Mouse (Mus musculus) left cerebral cortex, postnatal 36 days (tissue): ENCODE data around the gene Gm21985. TPM values are rescaled to one million over a fixed set of nuclear protein-coding genes. Genes with fewer than 3 reads are reported as not detected.
"Not testable (repeated sequence)": the region's sequence is repeated elsewhere in the genome, so short reads cannot be mapped to it uniquely, and the experiment has no call there.

Experiments used
- DNase-seq, 2 experiments: peaks; one replicate each; pipeline ENCODE4 v3.0.0; 2021 to 2022; ENCODE audit warnings: low spot score in 2 of 2, mixed read lengths in 1 of 2
- intact Hi-C: fragments of 180-260 bp; cut with DNase I; formaldehyde crosslinking; loops from one replicate; pipeline ENCODE4 v1.15.1; 2025
- total RNA-seq, 2 experiments: library from RNA; stranded (reverse); gene quantifications; 2 replicates each; pipeline ENCODE4 v1.2.3; 2021

Gm21985 gene
- total RNA-seq, 2 experiments from 2014 or later = 4.8 TPM; not detected in 1

- DNase-seq = peak; percentile 87 to 89
- intact Hi-C loops = loop anchor here (1.0 to 2.0 kb wide), 2 partner anchors 72 to 102 kb away; no protein-coding TSS in a partner anchor
Observed at GRCm38 (mm10) chr2:112378973-112379898, 113.1 kb downstream of the Gm21985 start, which contains the start of gene Katnbl1. Katnbl1 (plus strand) TSS chr2:112379211.

DNA sequence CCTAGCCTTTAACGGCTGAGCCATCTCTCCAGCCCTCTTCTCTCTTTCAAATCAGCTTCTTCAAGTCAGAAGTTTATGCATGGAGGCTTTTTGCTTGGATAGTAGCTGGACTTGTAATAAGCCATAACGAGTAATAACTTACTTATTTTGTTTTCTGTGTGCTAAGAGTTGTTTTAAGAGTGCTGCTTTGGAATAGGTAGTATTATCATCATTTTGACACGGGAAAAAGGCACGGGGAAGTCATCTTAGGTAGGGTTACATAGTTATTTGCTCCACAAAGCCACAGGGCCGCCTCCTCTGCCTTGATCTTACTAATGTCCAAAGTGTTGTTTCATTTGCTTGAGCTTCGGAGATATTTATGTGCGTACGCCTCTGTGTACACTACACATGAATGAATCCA is 114.0 kb downstream of the Gm21985 start:
- intact Hi-C loops = no loop called here
- DNase-seq = no peak

DNA sequence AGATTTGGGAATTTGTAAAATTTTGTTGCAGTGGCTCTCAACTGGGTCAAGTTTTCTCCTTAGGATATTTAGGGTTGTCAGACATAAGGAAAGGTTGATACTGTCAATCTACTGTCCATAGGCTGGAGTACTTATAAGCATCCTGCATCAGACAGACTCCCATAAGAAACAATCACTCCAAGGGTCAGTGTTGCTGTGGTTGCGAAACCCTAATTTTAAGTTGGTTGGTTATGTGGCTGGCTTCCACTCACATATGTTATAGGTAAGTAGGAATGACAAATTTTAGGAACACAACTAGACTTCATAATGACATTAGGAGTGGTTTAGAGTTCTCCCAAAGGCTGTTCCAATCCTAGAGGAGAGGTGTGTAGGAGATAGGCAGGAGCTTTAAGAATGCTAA is 115.1 kb downstream of the Gm21985 start:
- intact Hi-C loops = no loop called here
- DNase-seq = no peak

GRCm38 (mm10) chr2:112390843-112391242 is 124.7 kb downstream of the Gm21985 start:
- no peak for DNase-seq
- intact Hi-C loops = no loop called here

GRCm38 (mm10) chr2:112391346-112392000 is 125.4 kb downstream of the Gm21985 start:
- intact Hi-C loops = no loop called here
- no peak for DNase-seq

DNA sequence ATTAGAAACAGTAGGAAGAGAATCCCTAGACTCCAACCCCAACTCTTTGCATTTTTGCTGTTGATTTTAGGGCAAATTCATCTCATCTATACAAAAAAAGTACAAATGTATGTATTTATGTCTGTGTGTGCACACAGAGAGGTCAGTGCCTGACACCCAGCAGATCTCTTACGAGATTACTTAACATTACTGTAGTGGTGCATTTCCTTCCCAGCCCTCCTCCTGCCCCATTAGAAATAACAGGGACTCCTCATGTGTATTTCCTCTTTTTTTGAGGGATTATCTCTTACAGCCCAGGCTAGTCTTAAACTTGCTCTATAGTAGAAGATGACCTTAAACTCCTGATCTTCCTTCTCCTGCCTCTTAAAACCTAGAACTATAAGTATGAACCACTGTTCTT is 126.6 kb downstream of the Gm21985 start:
- DNase-seq = no peak
- intact Hi-C loops = no loop called here

DNA sequence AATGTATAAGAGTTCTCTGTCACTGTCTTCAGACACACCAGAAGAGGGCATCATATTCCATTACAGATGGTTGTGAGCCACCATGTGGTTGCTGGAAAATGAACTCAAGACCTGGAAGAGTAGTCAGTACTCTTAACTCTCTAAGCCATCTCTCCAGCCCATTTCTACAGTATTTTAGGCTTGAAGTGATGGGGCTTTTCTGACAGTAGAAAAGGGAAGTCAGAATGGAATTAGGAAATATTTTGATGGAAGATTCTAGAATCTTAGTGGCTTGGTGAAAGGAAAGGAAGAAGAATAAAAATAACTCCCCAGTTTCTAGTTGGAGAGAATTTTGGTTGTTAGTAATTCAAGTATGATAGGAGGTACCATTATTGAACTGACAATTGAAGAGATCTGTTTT is 127.8 kb downstream of the Gm21985 start:
- no peak for DNase-seq
- intact Hi-C loops = no loop called here

- DNase-seq = no peak
- intact Hi-C loops = no loop called here
Observed at GRCm38 (mm10) chr2:112396649-112397048, 130.5 kb downstream of the Gm21985 start.

GRCm38 (mm10) chr2:112407030-112407429 is 140.9 kb downstream of the Gm21985 start:
- intact Hi-C loops = no loop called here

GRCm38 (mm10) chr2:112425308-112425707 is 159.2 kb downstream of the Gm21985 start:
- DNase-seq = no peak
- intact Hi-C loops = no loop called here

More at GRCm38 (mm10) chr2:112407030-112407429, 140.9 kb downstream of the Gm21985 start:
- DNase-seq = no peak

- DNase-seq, intact Hi-C loops: not testable (repeated sequence)
Observed at GRCm38 (mm10) chr2:112428534-112428933, 162.4 kb downstream of the Gm21985 start.

- DNase-seq = no peak
- intact Hi-C loops = no loop called here
Observed at GRCm38 (mm10) chr2:112429665-112430064, 163.6 kb downstream of the Gm21985 start.

GRCm38 (mm10) chr2:112430403-112430802 is 164.3 kb downstream of the Gm21985 start:
- intact Hi-C loops = no loop called here

GRCm38 (mm10) chr2:112432523-112432922 is 166.4 kb downstream of the Gm21985 start:
- intact Hi-C loops = no loop called here
- no peak for DNase-seq

More at GRCm38 (mm10) chr2:112430403-112430802, 164.3 kb downstream of the Gm21985 start:
- no peak for DNase-seq

- DNase-seq = no peak
- intact Hi-C loops = no loop called here
Observed at GRCm38 (mm10) chr2:112433359-112433758, 167.2 kb downstream of the Gm21985 start.

DNA sequence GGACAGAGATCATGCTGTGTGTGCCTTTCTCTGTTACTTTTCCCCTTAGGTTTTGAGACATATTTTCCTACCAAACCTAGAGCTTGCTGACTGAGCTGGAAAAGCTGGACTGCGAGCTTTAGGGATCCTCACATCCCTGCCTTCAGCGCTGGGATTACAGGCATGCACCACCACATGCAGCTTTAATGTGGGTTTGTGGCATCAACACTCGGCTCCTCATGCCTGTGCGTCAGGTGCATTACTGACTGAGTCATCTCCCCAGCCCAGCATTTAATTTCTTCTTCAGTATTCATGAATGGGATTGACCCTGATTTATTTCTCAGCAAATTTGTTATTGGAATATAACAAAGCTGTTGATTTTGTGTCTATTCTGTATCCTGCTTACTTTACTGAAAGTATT is 170.2 kb downstream of the Gm21985 start:
- intact Hi-C loops = no loop called here
- DNase-seq = no peak

- DNase-seq = no peak
- intact Hi-C loops = no loop called here
Observed at GRCm38 (mm10) chr2:112437589-112437988, 171.5 kb downstream of the Gm21985 start.

- intact Hi-C loops = no loop called here
- peak; percentile 21 to 28 for DNase-seq
Observed at GRCm38 (mm10) chr2:112443491-112443890, 177.4 kb downstream of the Gm21985 start.

DNA sequence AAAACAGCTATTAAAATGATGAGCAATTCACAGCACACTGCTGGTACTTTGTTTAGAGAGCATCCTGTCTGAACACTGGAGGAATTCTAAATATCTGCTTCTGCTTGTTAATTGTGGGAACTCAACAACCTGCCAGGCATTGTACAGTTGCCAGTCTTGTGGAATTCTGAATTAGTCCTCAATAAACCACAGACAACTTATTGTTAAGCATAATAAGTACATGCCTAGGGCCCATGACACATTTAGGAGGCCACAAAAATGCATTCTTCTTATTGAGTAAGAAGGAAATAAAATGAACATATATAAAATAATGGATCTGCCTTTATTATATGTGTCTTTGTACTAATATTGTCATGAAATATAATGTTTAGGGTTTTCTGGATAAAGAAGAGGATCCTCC is 179.4 kb downstream of the Gm21985 start:
- intact Hi-C loops = no loop called here
- no peak for DNase-seq

DNA sequence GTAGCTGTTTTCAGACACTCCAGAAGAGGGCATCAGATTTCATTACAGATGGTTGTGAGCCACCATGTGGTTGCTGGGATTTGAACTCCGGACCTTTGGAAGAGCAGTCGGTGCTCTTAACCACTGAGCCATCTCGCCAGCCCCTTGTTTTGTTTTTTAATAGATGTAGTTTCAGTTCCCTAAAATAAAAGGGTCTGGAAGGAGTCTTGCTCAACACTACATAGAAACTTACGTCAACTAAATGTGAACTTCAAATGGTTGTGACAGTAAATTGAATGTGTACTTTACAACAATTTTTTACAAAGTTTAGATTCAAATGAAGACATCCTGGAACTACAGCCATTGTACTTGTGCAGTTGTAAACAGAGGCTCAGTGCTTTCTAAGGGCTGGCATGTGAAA is 181.9 kb downstream of the Gm21985 start:
- intact Hi-C loops, DNase-seq: not testable (repeated sequence)
